Mouse (Mus musculus) cortical plate, adult 2 months (tissue): Measurements from ENCODE around the gene Rbm20.

Experiments used
- CTCF ChIP-seq: fragments of 200-500 bp; IDR thresholded peaks from 2 replicates; pipeline ENCODE4 v1.5.1; 2011; ENCODE audit warnings: mild to moderate bottlenecking, control low read depth, low read length; ENCODE audit not compliant: insufficient read depth; ENCODE audit errors: extremely low read depth
- POLR2A ChIP-seq: fragments of 200-500 bp; IDR thresholded peaks from 2 replicates; pipeline ENCODE4 v1.6.1; 2011; ENCODE audit warnings: mild to moderate bottlenecking, low read length, control low read depth; ENCODE audit not compliant: insufficient read depth; ENCODE audit errors: extremely low read depth

DNA sequence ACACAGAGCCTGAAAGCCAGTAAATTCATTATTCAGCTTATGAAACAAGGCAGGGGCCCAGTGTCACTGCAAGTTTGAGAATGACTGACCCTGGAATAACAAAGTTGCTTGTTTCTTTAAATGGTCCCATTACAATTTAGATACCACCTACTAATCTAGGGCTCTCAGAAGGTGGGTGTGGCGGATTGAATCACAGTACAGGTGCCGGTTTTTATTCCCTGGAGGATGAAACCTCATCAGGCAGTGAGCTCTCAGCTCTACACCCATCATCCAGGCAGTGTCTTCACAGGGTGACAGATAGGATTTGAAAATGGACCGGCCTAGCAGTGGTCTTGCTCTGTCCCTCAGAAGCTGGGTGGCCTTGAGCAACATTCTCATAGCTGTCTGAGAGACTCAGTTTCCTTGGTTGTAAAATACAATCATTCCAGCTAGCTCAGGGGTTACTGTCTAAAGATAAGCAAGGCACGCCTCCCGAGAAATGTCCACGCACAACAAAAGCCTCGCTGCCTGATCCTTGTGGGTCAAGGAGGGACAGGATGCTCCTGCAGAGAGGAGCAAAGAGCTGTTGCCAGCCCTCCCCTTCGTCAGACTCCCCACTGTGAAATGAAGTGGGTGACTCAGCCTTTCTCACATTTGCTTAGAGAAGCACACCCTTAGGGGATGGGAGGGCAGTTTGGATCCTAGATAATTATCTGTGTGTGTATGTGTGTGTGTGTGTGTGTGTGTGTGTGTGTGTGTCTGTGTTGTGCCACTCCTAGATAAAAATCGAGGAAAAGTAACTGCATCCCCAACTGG, 2.8 kb upstream of the Rbm20 start:
- no peak for TF ChIP-seq CTCF
- no peak for TF ChIP-seq POLR2A
